Mouse (Mus musculus) thymus, adult 2 months (tissue): ENCODE results near the gene G6pdx. TPM values are rescaled to one million over a fixed set of nuclear protein-coding genes. Genes with fewer than 3 reads are reported as not detected.

ENCODE experiments used
- DNase-seq: peaks from one replicate; pipeline ENCODE4 v3.0.0; 2021
- H3K27ac ChIP-seq: fragments of 200-500 bp; 2 replicates; pipeline ENCODE4 v1.5.1; 2012; ENCODE audit warnings: low read length, control low read depth; ENCODE audit not compliant: control insufficient read depth, insufficient read depth
- H3K27me3 ChIP-seq: fragments of 200-500 bp; 2 replicates; pipeline ENCODE4 v1.6.1; 2012; ENCODE audit warnings: mild to moderate bottlenecking, low read length, moderate library complexity, mixed read lengths; ENCODE audit not compliant: control insufficient read depth, insufficient read depth
- H3K36me3 ChIP-seq: fragments of 200-500 bp; 2 replicates; pipeline ENCODE4 v1.6.1; 2012; ENCODE audit warnings: mild to moderate bottlenecking, low read length, moderate library complexity; ENCODE audit not compliant: control insufficient read depth, insufficient read depth
- H3K4me1 ChIP-seq: fragments of 200-500 bp; replicated peaks from 2 replicates; pipeline ENCODE4 v1.6.1; 2012; ENCODE audit warnings: low read length; ENCODE audit not compliant: control insufficient read depth, insufficient read depth
- H3K4me3 ChIP-seq: fragments of 200-500 bp; 2 replicates; pipeline ENCODE4 v1.5.1; 2012; ENCODE audit warnings: mild to moderate bottlenecking, low read length, control low read depth, moderate library complexity; ENCODE audit not compliant: control insufficient read depth, insufficient read depth
- CTCF ChIP-seq: fragments of 200-500 bp; IDR thresholded peaks from 2 replicates; pipeline ENCODE4 v1.5.1; 2012; ENCODE audit warnings: mild to moderate bottlenecking, control low read depth, low read length, moderate library complexity, borderline replicate concordance; ENCODE audit not compliant: control insufficient read depth, poor library complexity, insufficient read depth; ENCODE audit errors: extremely low read depth
- POLR2A ChIP-seq: fragments of 200-500 bp; IDR thresholded peaks from 2 replicates; pipeline ENCODE4 v1.6.1; 2012; ENCODE audit warnings: mild to moderate bottlenecking, low read length, control low read depth, moderate library complexity; ENCODE audit not compliant: control insufficient read depth, poor library complexity, insufficient read depth; ENCODE audit errors: extremely low read depth
- whole genome bisulfite sequencing: fragments of 180-500 bp; shearing (Covaris S2); methylation state at CpG from one replicate; pipeline ENCODE4 v1.1.7; 2018; 5-methylcytosine and 5-hydroxymethylcytosine counted together
- polyA plus RNA-seq: library from polyadenylated mRNA; depleted of rRNA; stranded (reverse); fragments of >200 nt; gene quantifications from 2 replicates; pipeline ENCODE4 v1.2.3, GENCODE M21; 2012; rRNA removed

The G6pdx gene
- polyA plus RNA-seq, 1 experiment, result 36.0 TPM

DNA sequence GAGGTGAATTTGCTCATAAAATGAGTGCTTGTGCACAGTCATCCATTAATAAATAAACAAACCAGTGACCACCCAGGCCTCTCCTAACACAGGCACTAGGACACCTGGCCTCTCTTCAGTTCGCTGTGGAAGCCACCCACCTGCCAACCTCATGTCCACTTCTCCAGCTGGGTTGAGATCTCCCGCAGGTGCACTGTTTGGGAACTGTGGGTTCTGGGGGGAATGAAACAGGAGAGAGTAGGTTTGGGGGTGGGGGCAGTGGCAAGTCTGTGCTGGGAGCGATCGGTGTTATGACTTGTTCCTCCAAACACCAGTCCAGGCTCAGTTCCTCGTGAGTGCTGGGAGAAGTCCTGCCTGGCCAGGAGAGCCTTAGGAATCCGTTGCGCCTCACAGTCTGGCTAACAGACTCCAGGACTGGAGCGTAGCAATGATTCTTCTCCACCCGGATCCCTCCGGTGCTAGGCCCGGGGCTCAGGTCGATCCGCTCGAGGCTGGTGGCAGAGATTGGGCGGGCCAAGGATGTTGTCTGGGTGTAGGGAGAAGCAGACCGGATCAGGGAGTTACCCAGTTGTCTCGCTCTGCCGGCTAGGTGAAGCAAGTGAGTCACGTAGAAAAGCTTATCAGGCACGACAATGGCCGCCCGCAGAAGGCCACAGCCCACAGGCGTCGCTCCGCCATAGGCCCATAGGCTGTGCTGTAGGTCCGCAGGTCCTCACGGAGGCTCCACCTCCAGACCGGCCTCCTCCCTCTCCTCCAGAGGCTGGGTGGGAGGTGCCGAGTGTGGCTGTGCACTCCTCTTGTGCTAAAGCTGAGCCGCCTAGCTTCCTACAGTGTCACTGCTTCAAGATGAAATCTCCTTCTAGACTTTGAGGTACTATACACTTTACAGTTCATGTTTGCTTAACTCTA is 36.2 kb downstream of the G6pdx start, which contains the start of the genes Fam3a and Ikbkg:
Gene Fam3a (minus strand): TSS at position 738 of the 909 bp plus-strand sequence.
Gene Ikbkg (plus strand): TSS at position 756 of the 909 bp plus-strand sequence.
- Histone ChIP-seq H3K4me1 (peaks cover 4% of the 10 kb centered on the region), H3K27ac (peak within 1 kb of the TSS; percentile 55), H3K4me3 (peak within 1 kb of the TSS; percentile 80), H3K27me3 (no peaks in the 10 kb centered on the region), H3K36me3 (no peaks in the 10 kb centered on the region)
- TF ChIP-seq POLR2A, result no peak
- no peak for TF ChIP-seq CTCF
- 3% methylated on average over 30 of the region's 30 CpGs for WGBS
- DNase-seq, result peak; percentile 82

DNA sequence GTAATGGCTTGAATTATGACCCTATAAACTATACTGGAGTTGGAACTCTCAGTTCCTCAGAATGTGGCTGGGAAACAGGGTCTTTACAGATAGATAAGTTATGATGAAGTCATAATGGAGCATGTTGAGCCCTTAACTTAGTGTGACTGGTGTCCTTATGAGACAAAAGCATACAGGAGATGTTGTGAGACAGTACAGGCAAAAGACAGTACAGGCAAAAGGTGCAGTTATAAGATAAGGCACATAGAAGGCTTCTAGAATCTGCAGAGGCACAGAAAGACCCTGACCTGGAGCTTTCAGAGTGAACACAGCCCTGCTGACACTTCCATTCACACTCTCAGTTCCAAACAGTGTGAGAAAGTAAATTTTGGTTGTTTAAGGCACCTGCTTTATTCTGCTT is 40.8 kb downstream of the G6pdx start:
- TF ChIP-seq POLR2A (no peak), CTCF (no peak)
- Histone ChIP-seq H3K4me1 (peaks cover 3% of the 10 kb centered on the region), H3K27me3 (no peaks in the 10 kb centered on the region), H3K27ac (no peak overlapping the region), H3K36me3 (peaks cover 6% of the 10 kb centered on the region; the same call in 1 of the 2 replicates), H3K4me3 (no peak overlapping the region)
- no peak for DNase-seq

DNA sequence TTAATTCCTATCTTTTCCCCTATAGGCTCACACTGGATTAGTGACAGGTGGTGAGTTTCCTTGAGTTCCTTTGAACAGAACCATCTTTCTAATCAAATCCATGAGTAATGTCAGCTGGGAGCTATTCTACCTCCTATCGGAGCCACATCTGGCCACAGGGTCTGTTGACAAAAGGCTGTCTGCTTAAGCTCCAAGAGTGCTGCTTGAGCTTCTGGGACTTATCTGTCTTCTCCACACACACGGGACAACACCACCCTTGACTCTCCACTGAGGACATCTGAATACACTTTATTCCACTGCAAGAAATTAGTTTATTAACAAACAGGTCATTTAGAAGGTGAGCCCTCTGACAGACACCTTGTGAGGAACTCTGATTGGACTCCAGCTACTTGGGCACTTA is 44.5 kb downstream of the G6pdx start:
- peaks cover 6% of the 10 kb centered on the region; the same call in 1 of the 2 replicates for H3K36me3 ChIP-seq
- no peak for DNase-seq
- no peaks in the 10 kb centered on the region for H3K27me3 ChIP-seq
- no peak overlapping the region for H3K4me3 ChIP-seq
- no peaks in the 10 kb centered on the region for H3K4me1 ChIP-seq
- no peak overlapping the region for H3K27ac ChIP-seq
- 100% methylated on average over 2 of the region's 2 CpGs for WGBS
- TF ChIP-seq POLR2A (no peak), CTCF (no peak)

DNA sequence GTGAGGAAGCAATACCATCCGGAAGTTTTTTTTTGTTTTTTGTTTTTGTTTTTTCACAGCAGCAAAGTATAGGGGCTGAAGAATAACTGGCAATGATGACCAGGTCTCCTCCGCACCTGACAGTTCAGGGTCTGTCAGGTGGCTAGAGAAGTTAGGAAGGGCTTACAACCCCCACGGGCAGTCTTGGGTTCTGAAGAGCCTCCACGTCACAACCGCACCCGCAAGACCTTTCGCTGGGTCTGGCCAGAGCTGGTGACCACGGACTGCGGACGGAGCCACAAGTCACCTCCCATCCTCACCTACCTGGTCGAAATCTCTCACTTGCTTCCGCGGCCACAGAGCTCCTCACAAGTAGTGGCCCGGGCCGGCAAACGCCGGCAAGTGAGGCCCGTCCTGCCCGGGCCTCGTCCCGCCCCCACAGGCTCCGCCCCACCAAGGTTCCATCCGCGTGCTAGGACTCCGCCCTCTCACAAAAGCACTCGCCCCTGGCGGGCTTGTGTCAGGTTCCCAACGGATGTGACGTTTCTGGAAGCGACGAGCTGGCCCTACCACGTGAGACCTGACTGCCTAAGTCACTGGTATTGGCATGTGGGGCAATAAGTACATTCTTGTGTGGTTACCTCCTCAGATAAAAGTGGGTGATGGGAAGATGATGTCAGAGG is 56.0 kb downstream of the G6pdx start, which contains the start of the genes Ubl4a and Slc10a3:
Gene Ubl4a (minus strand): TSS at position 331 of the 662 bp plus-strand sequence.
Gene Slc10a3 (minus strand): TSS at position 462 of the 662 bp plus-strand sequence.
- 0 out of 2 replicates have a peak, but pooled peaks cover 4% of the 10 kb centered on the region for H3K4me1 ChIP-seq
- under 1% methylated on average over 32 of the region's 32 CpGs for WGBS
- TF ChIP-seq CTCF (no peak), POLR2A (0 out of 2 replicates have a peak, but pooled peaks have one; percentile 33)
- no peaks in the 10 kb centered on the region for H3K27me3 ChIP-seq
- DNase-seq, result peak; percentile 82
- no peak within 1 kb of the TSS for H3K27ac ChIP-seq
- no peaks in the 10 kb centered on the region for H3K36me3 ChIP-seq
- H3K4me3 ChIP-seq, result peak within 1 kb of the TSS; percentile 91

DNA sequence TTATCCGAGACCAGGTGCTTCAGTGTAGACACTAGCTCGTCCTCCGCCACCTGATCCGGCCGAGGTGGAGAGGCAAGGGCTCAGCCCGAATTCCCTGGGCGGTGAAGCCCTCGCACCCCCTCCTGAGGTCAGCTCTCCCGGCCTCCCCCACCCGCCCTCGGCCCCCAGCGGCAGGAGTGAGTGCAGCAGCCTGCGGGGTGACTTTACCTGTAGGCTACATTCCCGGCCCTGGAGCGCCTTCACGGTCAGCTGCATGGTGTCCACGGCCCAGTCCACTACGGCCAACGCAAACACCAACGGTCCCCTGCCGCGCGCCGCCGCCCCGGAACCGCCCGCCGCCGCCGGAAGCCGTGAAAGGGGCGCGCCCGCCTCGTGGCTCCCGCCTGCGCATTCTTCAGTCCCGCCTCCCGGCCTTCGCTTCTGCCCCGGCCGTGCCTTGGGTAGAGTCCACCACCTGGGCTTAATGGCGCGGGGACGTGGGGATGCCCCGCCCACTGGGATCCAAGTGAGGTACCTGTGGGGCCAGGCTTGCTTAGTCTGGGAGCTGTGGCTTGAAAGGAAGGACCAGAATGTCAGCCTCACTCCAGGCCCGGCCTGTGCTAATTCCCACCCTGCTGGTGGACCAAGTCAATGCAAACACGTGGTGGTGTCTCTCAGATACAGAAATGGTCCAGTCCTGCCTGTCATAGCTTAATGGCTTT is 60.6 kb downstream of the G6pdx start:
- peak; percentile 52 for DNase-seq
- Histone ChIP-seq H3K36me3 (0 out of 2 replicates have a peak, but pooled peaks cover 4% of the 10 kb centered on the region), H3K4me3 (peak overlapping the region; percentile 91), H3K27me3 (no peaks in the 10 kb centered on the region), H3K4me1 (peaks cover 14% of the 10 kb centered on the region), H3K27ac (peak overlapping the region; percentile 17; the same call in 1 of the 2 replicates)
- TF ChIP-seq POLR2A, result no peak
- no peak for TF ChIP-seq CTCF
- WGBS, result under 1% methylated on average over 47 of the region's 49 CpGs

DNA sequence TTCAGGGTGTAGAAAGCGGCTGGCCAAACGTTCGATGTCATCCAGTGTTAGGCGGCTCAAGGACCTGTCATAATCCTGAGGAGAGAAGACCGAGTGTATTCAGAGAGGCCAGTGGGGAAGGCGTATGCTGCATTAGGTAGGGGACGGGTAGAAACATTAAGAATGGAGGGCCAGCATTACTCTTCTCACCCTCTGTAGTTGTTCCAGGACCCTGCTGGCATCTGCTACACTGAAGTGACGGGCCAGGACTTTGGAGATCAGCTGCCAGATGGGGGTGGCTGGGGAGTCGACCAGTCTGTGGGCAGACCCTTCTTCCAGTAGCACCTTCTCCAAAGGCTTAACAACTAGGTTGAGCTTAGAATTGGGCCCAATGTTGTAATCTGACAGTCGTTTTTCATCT is 61.5 kb downstream of the G6pdx start:
- Histone ChIP-seq H3K27ac (no peak overlapping the region), H3K36me3 (0 out of 2 replicates have a peak, but pooled peaks cover 4% of the 10 kb centered on the region)

More for the DNA sequence above, 61.5 kb downstream of the G6pdx start:
- no peaks in the 10 kb centered on the region for H3K27me3 ChIP-seq
- TF ChIP-seq POLR2A (no peak), CTCF (no peak)
- 57% methylated on average over 10 of the region's 10 CpGs for WGBS
- peak overlapping the region; percentile 91 for H3K4me3 ChIP-seq
- H3K4me1 ChIP-seq, result peaks cover 14% of the 10 kb centered on the region
- no peak for DNase-seq

Other genes starting within 250 kb of the G6pdx start
- 476 and 498 TPM in 2 replicates for gene Flna, start 179.4 kb downstream of the G6pdx start, polyA plus RNA-seq
- gene Emd, start 174.5 kb downstream of the G6pdx start, polyA plus RNA-seq, result 97.7 and 111 TPM in 2 replicates
- 1,443 and 1,552 TPM in 2 replicates for gene Rpl10, start 158.4 kb downstream of the G6pdx start, polyA plus RNA-seq
- gene Taz, start 147.3 kb downstream of the G6pdx start, polyA plus RNA-seq, result 94.6 and 111 TPM in 2 replicates
- gene Dnase1l1, start 146.9 kb downstream of the G6pdx start, polyA plus RNA-seq, result 10.3 and 15.0 TPM in 2 replicates
- gene Atp6ap1, start 132.1 kb downstream of the G6pdx start, polyA plus RNA-seq, result 289 and 373 TPM in 2 replicates
- gene Gdi1, start 124.2 kb downstream of the G6pdx start, polyA plus RNA-seq, result 370 and 445 TPM in 2 replicates
- gene Fam50a, start 116.2 kb downstream of the G6pdx start, polyA plus RNA-seq, result 13.6 and 16.4 TPM in 2 replicates
- gene Plxna3, start 100.1 kb downstream of the G6pdx start, polyA plus RNA-seq, result 15.4 and 17.6 TPM in 2 replicates
- 56.5 and 63.6 TPM in 2 replicates for gene Lage3, start 75.6 kb downstream of the G6pdx start, polyA plus RNA-seq
- gene Ubl4a, start 56.0 kb downstream of the G6pdx start, polyA plus RNA-seq, result 52.7 and 53.8 TPM in 2 replicates
- 27.8 and 29.1 TPM in 2 replicates for gene Slc10a3, start 55.8 kb downstream of the G6pdx start, polyA plus RNA-seq
- 45.1 and 46.0 TPM in 2 replicates for gene Fam3a, start 35.9 kb downstream of the G6pdx start, polyA plus RNA-seq
- gene Ikbkg, start 35.9 kb downstream of the G6pdx start, polyA plus RNA-seq, result 20.4 and 22.5 TPM in 2 replicates
- not detected in 2 replicates for gene Gm6880, start 52.2 kb upstream of the G6pdx start, polyA plus RNA-seq
- gene Olfr1326-ps1, start 145.7 kb upstream of the G6pdx start, polyA plus RNA-seq, result not detected in 2 replicates
- gene Olfr1325, start 163.5 kb upstream of the G6pdx start, polyA plus RNA-seq, result not detected in 2 replicates
- gene Gm5640, start 216.4 kb upstream of the G6pdx start, polyA plus RNA-seq, result not detected in 2 replicates